Mouse (Mus musculus): ENCODE measurements around the gene Robo3. TPM values are rescaled to one million over a fixed set of nuclear protein-coding genes. Genes with fewer than 3 reads are reported as not detected.

The Robo3 gene
- polyA plus RNA-seq, 1 experiment, result not detected

GRCm38 (mm10) chr9:37456481-37456910 lies 23.4 kb upstream of the Robo3 start:
- Histone ChIP-seq H3K27ac (ENCODE audit: insufficient read depth, low read depth, low read length) (0 out of 2 replicates have a peak overlapping the region, but pooled peaks have one; percentile 7), H3K4me1 (ENCODE audit: control insufficient read depth, insufficient read depth, low read length) (peaks cover 20% of the 10 kb centered on the region), H3K4me3 (ENCODE audit: insufficient read depth, low read depth, low read length) (peak overlapping the region; percentile 46)
- TF ChIP-seq CTCF (IDR thresholded peaks at IDR 0.05; ENCODE audit: insufficient read depth, low read depth, low read length), result no peak
- no peak for TF ChIP-seq POLR2A (IDR thresholded peaks at IDR 0.05; ENCODE audit: insufficient read depth, low read depth, low read length)
- WGBS, result under 1% methylated on average over 20 of the region's 20 CpGs

GRCm38 (mm10) chr9:37455868-37456267 lies 22.8 kb upstream of the Robo3 start:
- TF ChIP-seq POLR2A (IDR thresholded peaks at IDR 0.05; ENCODE audit: insufficient read depth, low read depth, low read length) (no peak), CTCF (IDR thresholded peaks at IDR 0.05; ENCODE audit: insufficient read depth, low read depth, low read length) (no peak)
- WGBS, result 16% methylated on average over 8 of the region's 8 CpGs
- Histone ChIP-seq H3K4me1 (ENCODE audit: control insufficient read depth, insufficient read depth, low read length) (peaks cover 20% of the 10 kb centered on the region), H3K27ac (ENCODE audit: insufficient read depth, low read depth, low read length) (no peak overlapping the region), H3K4me3 (ENCODE audit: insufficient read depth, low read depth, low read length) (no peak overlapping the region)

GRCm38 (mm10) chr9:37454991-37455390 lies 21.9 kb upstream of the Robo3 start:
- Histone ChIP-seq H3K4me3 (ENCODE audit: insufficient read depth, low read depth, low read length) (no peak overlapping the region), H3K27ac (ENCODE audit: insufficient read depth, low read depth, low read length) (no peak overlapping the region), H3K4me1 (ENCODE audit: control insufficient read depth, insufficient read depth, low read length) (peaks cover 15% of the 10 kb centered on the region)
- TF ChIP-seq CTCF (IDR thresholded peaks at IDR 0.05; ENCODE audit: insufficient read depth, low read depth, low read length) (no peak), POLR2A (IDR thresholded peaks at IDR 0.05; ENCODE audit: insufficient read depth, low read depth, low read length) (no peak)
- WGBS, result 70% methylated on average over 3 of the region's 3 CpGs

- WGBS, result 59% methylated on average over 6 of the region's 6 CpGs
- no peak for TF ChIP-seq POLR2A (IDR thresholded peaks at IDR 0.05; ENCODE audit: insufficient read depth, low read depth, low read length)
- TF ChIP-seq CTCF (IDR thresholded peaks at IDR 0.05; ENCODE audit: insufficient read depth, low read depth, low read length), result no peak
- Histone ChIP-seq H3K27ac (ENCODE audit: insufficient read depth, low read depth, low read length) (no peak overlapping the region), H3K4me1 (ENCODE audit: control insufficient read depth, insufficient read depth, low read length) (peaks cover 12% of the 10 kb centered on the region), H3K4me3 (ENCODE audit: insufficient read depth, low read depth, low read length) (no peak overlapping the region)
Measured at GRCm38 (mm10) chr9:37454011-37454492, 21.0 kb upstream of the Robo3 start.

GRCm38 (mm10) chr9:37453328-37453727 lies 20.3 kb upstream of the Robo3 start:
- no peak for TF ChIP-seq CTCF (IDR thresholded peaks at IDR 0.05; ENCODE audit: insufficient read depth, low read depth, low read length)
- TF ChIP-seq POLR2A (IDR thresholded peaks at IDR 0.05; ENCODE audit: insufficient read depth, low read depth, low read length), result no peak
- WGBS, result 79% methylated on average over 4 of the region's 4 CpGs

GRCm38 (mm10) chr9:37452401-37452800 lies 19.4 kb upstream of the Robo3 start:
- H3K27ac ChIP-seq (ENCODE audit: insufficient read depth, low read depth, low read length), result no peak overlapping the region
- WGBS, result 41% methylated on average over 5 of the region's 5 CpGs
- peaks cover 9% of the 10 kb centered on the region for H3K4me1 ChIP-seq (ENCODE audit: control insufficient read depth, insufficient read depth, low read length)
- no peak overlapping the region for H3K4me3 ChIP-seq (ENCODE audit: insufficient read depth, low read depth, low read length)
- no peak for TF ChIP-seq CTCF (IDR thresholded peaks at IDR 0.05; ENCODE audit: insufficient read depth, low read depth, low read length)
- TF ChIP-seq POLR2A (IDR thresholded peaks at IDR 0.05; ENCODE audit: insufficient read depth, low read depth, low read length), result no peak

More at GRCm38 (mm10) chr9:37453328-37453727, 20.3 kb upstream of the Robo3 start:
- Histone ChIP-seq H3K4me1 (ENCODE audit: control insufficient read depth, insufficient read depth, low read length) (peaks cover 12% of the 10 kb centered on the region), H3K4me3 (ENCODE audit: insufficient read depth, low read depth, low read length) (no peak overlapping the region), H3K27ac (ENCODE audit: insufficient read depth, low read depth, low read length) (no peak overlapping the region)

GRCm38 (mm10) chr9:37437772-37438735 lies 5.0 kb upstream of the Robo3 start:
- no peak overlapping the region for H3K4me3 ChIP-seq (ENCODE audit: insufficient read depth, low read depth, low read length)
- no peak for TF ChIP-seq CTCF (IDR thresholded peaks at IDR 0.05; ENCODE audit: insufficient read depth, low read depth, low read length)
- no peak for TF ChIP-seq POLR2A (IDR thresholded peaks at IDR 0.05; ENCODE audit: insufficient read depth, low read depth, low read length)
- no peak overlapping the region for H3K27ac ChIP-seq (ENCODE audit: insufficient read depth, low read depth, low read length)
- peaks cover 12% of the 10 kb centered on the region for H3K4me1 ChIP-seq (ENCODE audit: control insufficient read depth, insufficient read depth, low read length)
- WGBS, result 28% methylated on average over 3 of the region's 3 CpGs

GRCm38 (mm10) chr9:37435616-37436015 lies 2.6 kb upstream of the Robo3 start:
- H3K27ac ChIP-seq (ENCODE audit: insufficient read depth, low read depth, low read length), result no peak overlapping the region
- no peak overlapping the region for H3K4me3 ChIP-seq (ENCODE audit: insufficient read depth, low read depth, low read length)
- 54% methylated on average over 4 of the region's 4 CpGs for WGBS

GRCm38 (mm10) chr9:37434932-37435331 lies 1.9 kb upstream of the Robo3 start:
- H3K4me1 ChIP-seq (ENCODE audit: control insufficient read depth, insufficient read depth, low read length), result peaks cover 27% of the 10 kb centered on the region
- TF ChIP-seq CTCF (IDR thresholded peaks at IDR 0.05; ENCODE audit: insufficient read depth, low read depth, low read length) (no peak), POLR2A (IDR thresholded peaks at IDR 0.05; ENCODE audit: insufficient read depth, low read depth, low read length) (no peak)
- H3K4me3 ChIP-seq (ENCODE audit: insufficient read depth, low read depth, low read length), result no peak overlapping the region
- WGBS, result 31% methylated on average over 14 of the region's 14 CpGs
- no peak overlapping the region for H3K27ac ChIP-seq (ENCODE audit: insufficient read depth, low read depth, low read length)

More at GRCm38 (mm10) chr9:37435616-37436015, 2.6 kb upstream of the Robo3 start:
- TF ChIP-seq POLR2A (IDR thresholded peaks at IDR 0.05; ENCODE audit: insufficient read depth, low read depth, low read length) (no peak), CTCF (IDR thresholded peaks at IDR 0.05; ENCODE audit: insufficient read depth, low read depth, low read length) (no peak)
- peaks cover 27% of the 10 kb centered on the region for H3K4me1 ChIP-seq (ENCODE audit: control insufficient read depth, insufficient read depth, low read length)
